Mouse (Mus musculus) lung, postnatal 0 days (tissue): ENCODE results near the gene M1ap.

Source experiments
- CTCF ChIP-seq: IDR thresholded peaks from 2 replicates; pipeline ENCODE4 v1.5.1; 2016; ENCODE audit warnings: antibody characterized with exemption, mild to moderate bottlenecking
- EP300 ChIP-seq: IDR thresholded peaks from 2 replicates; pipeline ENCODE4 v1.6.1; 2016; ENCODE audit warnings: antibody characterized with exemption, mild to moderate bottlenecking, control low read depth

- no peak for TF ChIP-seq CTCF
- no peak for TF ChIP-seq EP300
These were observed 122.2 kb downstream of the M1ap start for GRCm38 (mm10) chr6:83068706-83069487.
